Mouse (Mus musculus) stomach, embryonic 16.5 days (tissue): Measurements from ENCODE around the gene Grin2b. TPM values are rescaled to one million over a fixed set of nuclear protein-coding genes. Genes with fewer than 3 reads are reported as not detected.
"Not testable (repeated sequence)": the region's sequence is repeated elsewhere in the genome, so short reads cannot be mapped to it uniquely, and the experiment has no call there.

Experiments used
- ATAC-seq: fragments of 200-750 bp; cut with Nextera tagmentation; 2 replicates; pipeline ENCODE4 v1.8.0; 2017; ENCODE audit warnings: moderate number of reproducible peaks, moderate TSS enrichment; ENCODE audit not compliant: insufficient read depth, low FRiP score
- H3K27ac ChIP-seq: fragments of 300-500 bp; sonication (generic); 2 replicates; pipeline ENCODE4 v1.5.1; 2014; ENCODE audit warnings: low read length
- H3K27me3 ChIP-seq: fragments of 300-500 bp; sonication (generic); 2 replicates; pipeline ENCODE4 v1.6.1; 2014; ENCODE audit warnings: low read length, control low read depth, mixed read lengths; ENCODE audit not compliant: control insufficient read depth, insufficient read depth
- H3K36me3 ChIP-seq: fragments of 300-500 bp; sonication (generic); 2 replicates; pipeline ENCODE4 v1.6.1; 2014; ENCODE audit warnings: low read length; ENCODE audit not compliant: control insufficient read depth, insufficient read depth
- H3K4me1 ChIP-seq: fragments of 300-500 bp; sonication (generic); 2 replicates; pipeline ENCODE4 v1.6.1; 2014; ENCODE audit warnings: low read length, control low read depth, mixed read lengths; ENCODE audit not compliant: control insufficient read depth, insufficient read depth
- H3K4me2 ChIP-seq: fragments of 300-500 bp; sonication (generic); 2 replicates; pipeline ENCODE4 v1.6.1; 2014; ENCODE audit warnings: low read depth, low read length, mixed read lengths
- H3K4me3 ChIP-seq: fragments of 300-500 bp; sonication (generic); replicated peaks from 2 replicates; pipeline ENCODE4 v1.5.1; 2014; ENCODE audit warnings: mild to moderate bottlenecking, low read length
- H3K9ac ChIP-seq: fragments of 300-500 bp; sonication (generic); 2 replicates; pipeline ENCODE4 v1.6.1; 2014; ENCODE audit warnings: low read length
- H3K9me3 ChIP-seq: fragments of 300-500 bp; sonication (generic); replicated peaks from 2 replicates; pipeline ENCODE4 v1.6.1; 2016; ENCODE audit warnings: low read length, control low read depth; ENCODE audit not compliant: control insufficient read depth
- WGBS: fragments of 180-500 bp; shearing (Covaris S2); extraction: QIAGEN DNeasy Blood & Tissue Kit; methylation state at CpG from one replicate; pipeline ENCODE4 v1.1.7; 2014; 5-methylcytosine and 5-hydroxymethylcytosine counted together
- polyA plus RNA-seq: library from polyadenylated mRNA; unstranded; fragments of >200 nt; fragmentation: Nextera tagmentation; extraction: Ambion mirVana; gene quantifications from 2 replicates; pipeline ENCODE4 v1.2.1, GENCODE M21; 2015

The Grin2b gene
- polyA plus RNA-seq, 1 experiment from 2014 or later, result 0.32 TPM

DNA sequence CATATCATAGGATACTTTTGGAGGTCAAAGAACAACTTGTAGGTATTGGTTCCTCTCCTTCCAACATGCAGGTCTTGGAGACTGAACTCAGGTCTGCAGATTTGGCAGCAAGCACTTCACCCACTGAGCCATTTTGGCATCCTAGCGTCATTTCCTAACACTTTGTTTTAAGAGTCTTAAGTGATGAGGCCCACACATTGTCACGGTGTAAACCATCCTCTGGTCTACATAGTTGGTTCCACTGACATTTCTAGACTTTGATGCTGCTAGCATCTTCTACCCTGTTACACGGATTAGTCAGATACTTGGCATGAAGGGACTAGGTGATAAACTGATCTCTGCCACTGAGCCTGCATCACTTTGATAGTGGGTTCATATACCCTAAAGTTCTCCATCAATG, 341.3 kb downstream of the Grin2b start:
- H3K4me3 ChIP-seq, result no peak overlapping the region
- H3K36me3 ChIP-seq, result no peaks in the 10 kb centered on the region
- H3K9me3 ChIP-seq, result no peaks in the 10 kb centered on the region
- H3K27ac ChIP-seq, result no peak overlapping the region
- WGBS, result 83% methylated on average over 3 of the region's 3 CpGs
- no peak for ATAC-seq
- no peak overlapping the region for H3K4me2 ChIP-seq
- no peak overlapping the region for H3K9ac ChIP-seq
- H3K27me3 ChIP-seq, result no peaks in the 10 kb centered on the region
- no peaks in the 10 kb centered on the region for H3K4me1 ChIP-seq

DNA sequence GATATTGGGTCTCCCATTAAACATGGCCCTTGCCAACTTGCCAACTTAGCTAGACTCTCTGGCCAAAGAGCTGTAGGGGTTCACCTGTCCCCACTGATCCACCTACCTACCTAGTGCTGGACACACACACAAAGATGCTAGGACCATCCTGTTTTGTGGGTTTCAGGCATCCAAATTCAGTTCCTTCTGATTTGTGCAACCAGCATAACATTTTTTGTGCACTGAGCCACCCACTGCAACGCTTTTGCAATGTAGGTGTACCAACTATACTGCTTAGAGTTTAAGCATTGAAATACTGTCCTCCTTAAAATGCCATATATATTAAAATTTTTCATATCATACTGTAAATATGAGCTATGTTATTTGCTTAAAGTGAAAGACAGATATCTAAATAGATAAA, 342.3 kb downstream of the Grin2b start:
- H3K9me3 ChIP-seq, result no peaks in the 10 kb centered on the region
- no peak overlapping the region for H3K9ac ChIP-seq
- WGBS, result 88% methylated on average over 1 of the region's 1 CpGs

DNA sequence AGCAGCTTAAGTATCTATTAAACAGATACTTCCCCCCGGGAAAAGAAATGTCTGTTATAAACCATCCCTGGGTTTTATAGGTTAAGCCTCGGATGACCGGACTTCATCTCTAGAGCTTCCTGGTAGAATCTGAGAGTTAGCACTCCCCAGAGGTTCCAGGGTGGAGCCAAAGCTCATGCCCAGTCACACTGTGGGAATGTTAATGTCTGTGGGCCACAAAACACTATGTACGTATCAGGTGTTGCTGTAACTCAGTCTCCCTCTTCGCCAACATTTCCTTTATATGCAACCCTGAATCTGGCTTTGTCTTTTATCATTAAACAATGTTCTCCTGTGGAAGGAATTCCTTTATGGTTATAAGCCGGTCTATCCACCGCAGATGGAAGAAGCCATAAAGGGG, 343.9 kb downstream of the Grin2b start:
- no peak overlapping the region for H3K4me2 ChIP-seq
- ATAC-seq, result no peak
- H3K27ac ChIP-seq, result no peak overlapping the region
- H3K4me1 ChIP-seq, result no peaks in the 10 kb centered on the region
- H3K36me3 ChIP-seq, result no peaks in the 10 kb centered on the region
- H3K9ac ChIP-seq, result no peak overlapping the region
- no peak overlapping the region for H3K4me3 ChIP-seq
- 83% methylated on average over 7 of the region's 7 CpGs for WGBS
- H3K9me3 ChIP-seq, result no peaks in the 10 kb centered on the region
- H3K27me3 ChIP-seq, result no peaks in the 10 kb centered on the region

More for the DNA sequence above, 342.3 kb downstream of the Grin2b start:
- no peak for ATAC-seq
- no peak overlapping the region for H3K4me2 ChIP-seq
- no peaks in the 10 kb centered on the region for H3K36me3 ChIP-seq
- H3K27ac ChIP-seq, result no peak overlapping the region
- no peak overlapping the region for H3K4me3 ChIP-seq
- H3K27me3 ChIP-seq, result no peaks in the 10 kb centered on the region
- H3K4me1 ChIP-seq, result no peaks in the 10 kb centered on the region

DNA sequence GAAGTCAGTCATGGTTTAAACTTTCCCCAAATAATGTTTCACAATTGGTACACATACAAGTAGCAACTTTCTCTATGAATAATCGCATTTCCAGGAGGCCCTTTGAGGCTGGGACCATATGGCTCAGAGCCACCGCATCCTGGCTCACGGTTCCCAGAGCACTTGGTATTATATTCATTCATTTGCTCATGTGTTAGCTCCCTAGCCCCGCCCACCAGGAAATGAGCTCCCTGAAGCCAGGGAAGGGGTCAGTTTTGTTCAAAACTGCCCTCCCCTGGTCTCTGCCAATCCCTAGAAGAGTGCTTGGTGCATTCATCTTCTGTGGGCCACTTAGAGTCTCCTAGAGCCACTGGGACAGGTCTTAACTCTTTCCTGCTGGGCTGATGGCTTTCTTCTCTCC, 344.3 kb downstream of the Grin2b start:
- Histone ChIP-seq H3K27me3 (no peaks in the 10 kb centered on the region), H3K36me3 (no peaks in the 10 kb centered on the region), H3K9me3 (no peaks in the 10 kb centered on the region), H3K4me2 (no peak overlapping the region), H3K27ac (no peak overlapping the region), H3K4me1 (no peaks in the 10 kb centered on the region), H3K9ac (no peak overlapping the region), H3K4me3 (no peak overlapping the region)
- 45% methylated on average over 4 of the region's 4 CpGs for WGBS
- ATAC-seq, result no peak

DNA sequence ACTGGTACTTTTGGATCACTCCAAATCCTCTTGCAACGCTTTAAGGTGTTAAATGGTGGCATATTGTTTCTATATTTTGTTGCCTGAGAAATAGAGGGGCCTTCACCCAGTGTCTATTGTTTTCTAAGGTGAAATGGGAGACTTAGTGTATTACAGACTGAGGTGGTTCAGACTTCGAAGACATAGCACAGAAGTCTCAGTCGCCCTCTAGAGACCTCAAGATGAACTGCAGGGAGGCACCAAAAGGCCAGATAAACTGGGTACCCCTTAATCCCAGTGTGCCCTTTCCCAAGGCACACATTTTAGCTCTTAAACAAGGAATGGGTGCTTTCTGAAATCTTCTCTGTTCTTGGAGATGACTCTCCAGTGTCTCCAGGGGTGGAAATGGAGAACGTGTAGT, 345.4 kb downstream of the Grin2b start:
- no peaks in the 10 kb centered on the region for H3K36me3 ChIP-seq
- H3K4me1 ChIP-seq, result no peaks in the 10 kb centered on the region
- H3K27me3 ChIP-seq, result no peaks in the 10 kb centered on the region
- H3K9ac ChIP-seq, result no peak overlapping the region
- no peaks in the 10 kb centered on the region for H3K9me3 ChIP-seq
- no peak overlapping the region for H3K27ac ChIP-seq
- H3K4me3 ChIP-seq, result no peak overlapping the region
- WGBS, result 22% methylated on average over 4 of the region's 4 CpGs
- no peak for ATAC-seq
- H3K4me2 ChIP-seq, result no peak overlapping the region

DNA sequence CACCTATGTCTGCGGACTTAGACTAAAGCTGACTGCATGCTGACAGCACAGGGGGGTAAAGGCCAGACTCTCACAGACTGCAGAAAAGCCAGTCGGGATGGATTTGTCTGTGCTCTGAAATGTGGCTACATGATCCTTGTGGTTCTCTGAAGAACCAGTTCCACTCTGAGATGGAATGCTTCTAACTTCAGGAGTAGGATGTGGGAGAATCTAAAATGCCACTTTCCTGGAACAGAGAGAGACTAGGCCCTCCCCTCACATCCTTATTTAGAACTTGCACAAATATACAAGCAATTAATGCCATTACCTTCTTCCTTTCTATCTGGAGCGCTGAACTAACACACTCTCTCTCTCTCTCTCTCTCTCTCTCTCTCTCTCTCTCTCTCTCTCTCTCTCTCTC, 346.0 kb downstream of the Grin2b start:
- Histone ChIP-seq H3K4me2 (no peak overlapping the region), H3K27ac (no peak overlapping the region), H3K9me3 (no peaks in the 10 kb centered on the region), H3K27me3 (no peaks in the 10 kb centered on the region), H3K9ac (no peak overlapping the region), H3K36me3 (no peaks in the 10 kb centered on the region), H3K4me1 (no peaks in the 10 kb centered on the region), H3K4me3 (no peak overlapping the region)
- WGBS, result 77% methylated on average over 3 of the region's 3 CpGs
- ATAC-seq, result no peak

DNA sequence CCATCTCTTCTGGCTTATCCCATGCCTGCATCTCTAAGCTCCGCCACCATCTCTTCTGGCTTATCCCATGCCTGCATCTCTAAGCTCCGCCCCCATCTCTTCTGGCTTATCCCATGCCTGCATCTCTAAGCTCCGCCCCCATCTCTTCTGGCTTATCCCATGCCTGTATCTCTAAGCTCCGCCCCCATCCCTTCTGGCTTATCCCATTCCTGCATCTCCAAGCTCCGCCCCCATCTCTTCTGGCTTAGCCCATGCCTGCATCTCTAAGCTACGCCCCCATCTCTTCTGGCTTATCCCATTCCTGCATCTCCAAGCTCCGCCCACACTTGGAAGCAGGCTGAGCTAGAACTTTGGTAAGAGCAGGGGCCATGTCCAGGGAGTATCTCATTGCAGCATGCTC, 346.5 kb downstream of the Grin2b start:
- H3K4me2 ChIP-seq, H3K27me3 ChIP-seq, H3K9ac ChIP-seq, H3K4me3 ChIP-seq, H3K4me1 ChIP-seq, H3K9me3 ChIP-seq, ATAC-seq, H3K27ac ChIP-seq, H3K36me3 ChIP-seq: not testable (repeated sequence)
- 94% methylated on average over 7 of the region's 7 CpGs for WGBS

DNA sequence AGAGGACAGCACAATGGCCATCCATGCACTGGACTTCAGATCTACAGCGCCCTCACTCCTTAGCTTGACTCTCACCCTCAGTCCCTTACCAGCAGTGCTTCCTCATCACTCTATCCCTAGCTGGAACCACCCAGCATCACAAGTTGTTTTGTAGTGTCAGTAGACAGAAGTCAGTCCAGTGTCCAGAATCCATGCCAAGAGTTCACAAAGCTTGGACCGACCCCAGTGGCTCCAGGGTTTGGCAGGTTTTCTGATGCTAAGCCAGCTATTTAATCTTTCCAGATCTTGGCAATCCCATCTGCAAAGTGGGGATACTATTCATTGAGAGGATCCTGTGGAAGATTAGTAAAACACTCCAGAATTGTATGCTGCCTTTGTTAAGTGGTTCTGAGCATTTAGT, 355.9 kb downstream of the Grin2b start:
- Histone ChIP-seq H3K4me3 (no peak overlapping the region), H3K4me2 (no peak overlapping the region), H3K4me1 (no peaks in the 10 kb centered on the region), H3K9ac (no peak overlapping the region), H3K9me3 (no peaks in the 10 kb centered on the region), H3K27me3 (no peaks in the 10 kb centered on the region), H3K27ac (no peak overlapping the region), H3K36me3 (no peaks in the 10 kb centered on the region)
- ATAC-seq, result no peak
- 78% methylated on average over 2 of the region's 2 CpGs for WGBS

DNA sequence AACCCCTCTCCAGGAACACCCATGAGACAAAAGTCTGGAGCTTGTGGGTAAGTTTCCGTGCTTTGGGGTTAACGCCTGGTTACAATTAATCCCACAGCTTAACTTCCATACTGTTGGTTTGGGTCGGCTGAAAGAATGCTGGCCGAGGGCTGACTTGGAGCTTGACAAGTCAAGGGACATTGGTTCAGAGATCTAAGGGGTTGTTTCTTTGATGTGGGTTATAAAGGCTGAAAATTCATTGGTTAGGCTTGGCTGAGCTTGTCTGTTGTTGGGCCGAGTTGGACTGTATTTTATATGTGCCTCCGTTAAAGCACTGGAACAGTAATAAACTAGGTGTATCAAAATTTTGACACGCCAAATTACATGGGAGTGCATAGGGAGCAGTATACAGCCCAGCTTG, 359.6 kb downstream of the Grin2b start:
- Histone ChIP-seq H3K4me2 (no peak overlapping the region), H3K4me1 (no peaks in the 10 kb centered on the region), H3K27me3 (no peaks in the 10 kb centered on the region), H3K9me3 (no peaks in the 10 kb centered on the region), H3K36me3 (no peaks in the 10 kb centered on the region), H3K4me3 (no peak overlapping the region), H3K9ac (no peak overlapping the region), H3K27ac (no peak overlapping the region)
- ATAC-seq, result no peak
- WGBS, result 70% methylated on average over 7 of the region's 7 CpGs

DNA sequence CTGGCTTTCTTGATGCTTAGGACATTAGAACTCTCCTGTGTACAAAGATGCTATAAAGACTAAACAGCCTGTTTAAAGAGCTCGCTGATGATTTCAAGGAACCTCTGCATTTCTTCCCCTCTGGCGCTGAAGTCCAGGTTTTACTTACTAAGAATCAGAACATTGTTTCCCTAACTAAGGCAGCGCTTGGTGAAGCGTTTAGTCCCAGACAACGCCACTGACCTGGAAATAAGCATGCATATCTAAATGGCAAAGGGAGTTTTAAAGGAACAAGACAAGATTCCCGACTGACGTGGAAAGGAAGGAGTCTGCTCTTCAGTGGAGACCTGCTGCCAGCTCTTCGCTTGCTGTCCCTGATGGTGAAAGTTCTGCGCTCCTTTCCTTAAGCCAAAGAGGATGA, 367.9 kb downstream of the Grin2b start:
- Histone ChIP-seq H3K27ac (no peak overlapping the region), H3K9me3 (no peaks in the 10 kb centered on the region), H3K4me1 (no peaks in the 10 kb centered on the region), H3K4me3 (no peak overlapping the region), H3K36me3 (no peaks in the 10 kb centered on the region), H3K27me3 (no peaks in the 10 kb centered on the region), H3K9ac (no peak overlapping the region), H3K4me2 (no peak overlapping the region)
- ATAC-seq, result no peak
- WGBS, result 91% methylated on average over 9 of the region's 9 CpGs
